ENCODE assay signal across 17 mouse cellular contexts in genomic region chr11:52635716-52636389, GRCm38 (mm10).
DNase-seq lines count a peak whose midpoint lies in the region; ATAC-seq lines count a peak whose summit lies in the region.
"Had no signal": no experiment of that assay in that cellular context is flagged by ENCODE, and none has a peak within 500 bp of the region (broad histone marks: within the 10 kb centered on the region; RNA-seq: fewer than 3 reads in every experiment).

No protein-coding gene starts in this region.

- peaks cover 8% of the 10 kb centered on the region; the same call in 1 of the 2 replicates for H3K4me1 ChIP-seq in midbrain, embryonic 13.5 days (replicated peaks)
- peaks cover 7% of the 10 kb centered on the region for H3K4me1 ChIP-seq in midbrain, embryonic 14.5 days (ENCODE audit: control insufficient read depth, insufficient read depth, low read length)
- peaks cover 17% of the 10 kb centered on the region for H3K4me1 ChIP-seq in hindbrain, embryonic 15.5 days (replicated peaks)
- no peaks in the 10 kb centered on the region for H3K4me1 ChIP-seq in liver, embryonic 12.5 days
- H3K4me1 ChIP-seq: limb, embryonic 12.5 days had no signal

- H3K27ac ChIP-seq in midbrain, embryonic 13.5 days = no peak overlapping the region
- no peak overlapping the region for H3K27ac ChIP-seq in midbrain, embryonic 14.5 days (replicated peaks; ENCODE audit: low read depth, low read length)
- H3K27ac ChIP-seq in hindbrain, embryonic 15.5 days (replicated peaks) = no peak overlapping the region
- no peak overlapping the region for H3K27ac ChIP-seq in liver, embryonic 12.5 days
- H3K27ac ChIP-seq: gastrocnemius, adult 2 months; kidney, embryonic 15.5 days; limb, embryonic 12.5 days had no signal

- H3K36me3 ChIP-seq in midbrain, embryonic 13.5 days = no peaks in the 10 kb centered on the region
- H3K36me3 ChIP-seq in midbrain, embryonic 14.5 days (ENCODE audit: control insufficient read depth, insufficient read depth, low read length) = no peaks in the 10 kb centered on the region
- H3K36me3 ChIP-seq in hindbrain, embryonic 15.5 days = no peaks in the 10 kb centered on the region
- H3K36me3 ChIP-seq in liver, embryonic 12.5 days = no peaks in the 10 kb centered on the region
- H3K36me3 ChIP-seq: kidney, embryonic 15.5 days; limb, embryonic 12.5 days had no signal

- no peaks in the 10 kb centered on the region for H3K9me3 ChIP-seq in midbrain, embryonic 13.5 days
- H3K9me3 ChIP-seq in midbrain, embryonic 14.5 days (ENCODE audit: control insufficient read depth, low read length) = no peaks in the 10 kb centered on the region
- H3K9me3 ChIP-seq in hindbrain, embryonic 15.5 days = no peaks in the 10 kb centered on the region
- no peaks in the 10 kb centered on the region for H3K9me3 ChIP-seq in liver, embryonic 12.5 days (replicated peaks)
- H3K9me3 ChIP-seq: kidney, embryonic 15.5 days; limb, embryonic 12.5 days had no signal

- H3K27me3 ChIP-seq in midbrain, embryonic 13.5 days = no peaks in the 10 kb centered on the region
- no peaks in the 10 kb centered on the region for H3K27me3 ChIP-seq in midbrain, embryonic 14.5 days (ENCODE audit: control insufficient read depth, insufficient read depth, low read length)
- H3K27me3 ChIP-seq in hindbrain, embryonic 15.5 days = no peaks in the 10 kb centered on the region
- H3K27me3 ChIP-seq in liver, embryonic 12.5 days (replicated peaks) = 0 out of 2 replicates have a peak, but pooled peaks cover 5% of the 10 kb centered on the region

- no peak overlapping the region for H3K4me3 ChIP-seq in midbrain, embryonic 13.5 days (replicated peaks)
- H3K4me3 ChIP-seq in midbrain, embryonic 14.5 days (replicated peaks; ENCODE audit: low read depth, low read length) = no peak overlapping the region
- no peak overlapping the region for H3K4me3 ChIP-seq in hindbrain, embryonic 15.5 days
- no peak overlapping the region for H3K4me3 ChIP-seq in liver, embryonic 12.5 days
- H3K4me3 ChIP-seq: gastrocnemius, adult 2 months; kidney, embryonic 15.5 days; limb, embryonic 12.5 days had no signal

- ATAC-seq in midbrain, embryonic 13.5 days = 0 out of 2 replicates have a peak, but pooled peaks have one; percentile 20
- no peak for ATAC-seq in midbrain, embryonic 14.5 days (ENCODE audit: low FRiP score, low TSS enrichment)
- peak; percentile 56; the same call in 1 of the 2 replicates for ATAC-seq in hindbrain, embryonic 15.5 days (ENCODE audit: low FRiP score, low read depth)
- ATAC-seq in liver, embryonic 12.5 days = no peak
- ATAC-seq: liver, postnatal 0 days had no signal

- H3K9ac ChIP-seq in midbrain, embryonic 13.5 days (replicated peaks) = no peak overlapping the region
- no peak overlapping the region for H3K9ac ChIP-seq in midbrain, embryonic 14.5 days (replicated peaks; ENCODE audit: low read length)
- no peak overlapping the region for H3K9ac ChIP-seq in hindbrain, embryonic 15.5 days
- H3K9ac ChIP-seq in liver, embryonic 12.5 days = no peak overlapping the region
- H3K9ac ChIP-seq: kidney, embryonic 15.5 days; limb, embryonic 12.5 days; liver, postnatal 0 days had no signal

- 61% methylated on average over 13 of the region's 13 CpGs for WGBS in midbrain, embryonic 13.5 days
- WGBS in midbrain, embryonic 14.5 days = 65% methylated on average over 13 of the region's 13 CpGs
- WGBS in hindbrain, embryonic 15.5 days = 42% methylated on average over 13 of the region's 13 CpGs
- 66% methylated on average over 13 of the region's 13 CpGs for WGBS in liver, embryonic 12.5 days (ENCODE audit: insufficient replicate concordance)

- DNase-seq in cerebellum, postnatal 10 days = peak; percentile 58 to 60
- DNase-seq in cerebellum, postnatal 25 days = no peak
- no peak for DNase-seq in midbrain, embryonic 14.5 days
- DNase-seq in layer of hippocampus, postnatal 14 days (ENCODE audit: low spot score in 2 of 2) = peak; percentile 60 to 75
- DNase-seq in urinary bladder, postnatal 36 days (ENCODE audit: low spot score in 2 of 2) = no peak
- DNase-seq: cerebellum, adult 2 months; gastrocnemius, adult 2 months; liver, postnatal 0 days; lung, postnatal 36 days; right cerebral cortex, postnatal 4 days; thymus, adult 18-20 months had no signal

- no peak overlapping the region for H3K4me2 ChIP-seq in midbrain, embryonic 13.5 days (replicated peaks)
- H3K4me2 ChIP-seq in midbrain, embryonic 14.5 days (ENCODE audit: low read length) = no peak overlapping the region
- H3K4me2 ChIP-seq in hindbrain, embryonic 15.5 days = no peak overlapping the region
- H3K4me2 ChIP-seq in liver, embryonic 12.5 days = no peak overlapping the region
- H3K4me2 ChIP-seq: heart, embryonic 11.5 days; kidney, embryonic 15.5 days; limb, embryonic 12.5 days had no signal

Comparison
In these comparisons a context has a peak if more than half of its experiments do, and no peak if none do; other contexts are left out.
1. DNase-seq: peak in cerebellum, postnatal 10 days (2 of 2) and layer of hippocampus, postnatal 14 days (2 of 2); none in cerebellum, postnatal 25 days (0 of 2), midbrain, embryonic 14.5 days (single experiment) and urinary bladder, postnatal 36 days (0 of 2).
2. ATAC-seq: peak in midbrain, embryonic 13.5 days (single experiment) and hindbrain, embryonic 15.5 days (single experiment); none in midbrain, embryonic 14.5 days (single experiment) and liver, embryonic 12.5 days (single experiment).